Mouse (Mus musculus): ENCODE results near the gene Ctcfl. TPM values are rescaled to one million over a fixed set of nuclear protein-coding genes. Genes with fewer than 3 reads are reported as not detected.

The Ctcfl gene
- polyA plus RNA-seq, 1 experiment from 2014 or later, result not detected

GRCm38 (mm10) chr2:173049231-173049630 lies 70.1 kb downstream of the Ctcfl start:
- Histone ChIP-seq H3K9me3 (ENCODE audit: low read length) (no peaks in the 10 kb centered on the region), H3K9ac (replicated peaks; ENCODE audit: low read depth) (no peak overlapping the region), H3K4me1 (ENCODE audit: insufficient read depth, low read depth, low read length) (no peaks in the 10 kb centered on the region), H3K4me3 (ENCODE audit: low read depth, low read length) (no peak overlapping the region), H3K27me3 (replicated peaks; ENCODE audit: insufficient read depth, low read length) (no peaks in the 10 kb centered on the region), H3K36me3 (ENCODE audit: insufficient read depth, low read length) (no peaks in the 10 kb centered on the region), H3K27ac (ENCODE audit: low read length) (no peak overlapping the region), H3K4me2 (replicated peaks; ENCODE audit: low read depth, low read length) (no peak overlapping the region)
- ATAC-seq, result no peak
- 80% methylated on average over 3 of the region's 3 CpGs for WGBS
- TF ChIP-seq EP300 (IDR thresholded peaks at IDR 0.05), result no peak
- TF ChIP-seq CTCF (IDR thresholded peaks at IDR 0.05), result no peak
- DNase-seq (ENCODE audit: low spot score), result no peak

DNA sequence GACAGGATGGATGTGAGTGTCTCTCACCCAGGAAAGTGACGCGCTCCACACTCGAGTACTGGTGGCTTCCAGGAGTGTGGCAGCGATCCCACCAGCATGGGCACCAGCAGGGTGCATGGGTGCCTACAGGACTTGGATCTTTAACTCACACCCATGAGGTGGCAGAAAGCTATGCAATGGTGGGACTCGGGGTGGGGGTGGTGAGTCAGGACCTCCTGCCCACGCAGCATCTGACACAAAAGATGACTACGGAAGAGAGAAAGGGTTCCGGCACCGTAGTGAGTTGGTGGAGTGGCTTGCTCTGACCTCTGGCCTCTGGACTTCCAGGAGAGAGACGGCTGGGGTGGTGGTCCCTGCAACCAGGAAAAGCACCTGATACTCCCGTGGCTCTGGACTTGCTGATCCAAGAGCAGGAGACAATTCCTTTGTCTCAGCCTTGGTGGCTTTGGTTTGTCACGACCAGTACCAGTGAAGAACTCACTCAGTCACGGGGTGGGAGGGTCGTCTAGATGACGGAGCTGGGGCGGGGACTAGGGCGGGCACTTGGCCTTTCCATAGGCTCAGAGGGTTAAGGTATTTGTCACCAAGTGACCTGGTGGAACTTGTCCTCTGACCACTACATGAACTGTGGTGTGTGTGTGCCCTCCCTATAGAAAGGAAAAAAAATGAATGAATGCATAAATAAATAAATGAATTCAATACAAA lies 71.1 kb downstream of the Ctcfl start:
- Histone ChIP-seq H3K9ac (replicated peaks; ENCODE audit: low read depth) (no peak overlapping the region), H3K4me1 (ENCODE audit: insufficient read depth, low read depth, low read length) (no peaks in the 10 kb centered on the region), H3K4me3 (ENCODE audit: low read depth, low read length) (no peak overlapping the region), H3K27ac (ENCODE audit: low read length) (no peak overlapping the region), H3K27me3 (replicated peaks; ENCODE audit: insufficient read depth, low read length) (no peaks in the 10 kb centered on the region), H3K4me2 (replicated peaks; ENCODE audit: low read depth, low read length) (no peak overlapping the region), H3K36me3 (ENCODE audit: insufficient read depth, low read length) (no peaks in the 10 kb centered on the region), H3K9me3 (ENCODE audit: low read length) (no peaks in the 10 kb centered on the region)
- WGBS, result 52% methylated on average over 17 of the region's 17 CpGs
- no peak for TF ChIP-seq CTCF (IDR thresholded peaks at IDR 0.05)
- no peak for TF ChIP-seq EP300 (IDR thresholded peaks at IDR 0.05)
- ATAC-seq (no peak), DNase-seq (ENCODE audit: low spot score) (no peak)

GRCm38 (mm10) chr2:173047471-173047870 lies 71.9 kb downstream of the Ctcfl start:
- Histone ChIP-seq H3K9me3 (ENCODE audit: low read length) (no peaks in the 10 kb centered on the region), H3K27ac (ENCODE audit: low read length) (no peak overlapping the region), H3K36me3 (ENCODE audit: insufficient read depth, low read length) (no peaks in the 10 kb centered on the region), H3K4me3 (ENCODE audit: low read depth, low read length) (no peak overlapping the region), H3K9ac (replicated peaks; ENCODE audit: low read depth) (no peak overlapping the region), H3K27me3 (replicated peaks; ENCODE audit: insufficient read depth, low read length) (no peaks in the 10 kb centered on the region), H3K4me1 (ENCODE audit: insufficient read depth, low read depth, low read length) (no peaks in the 10 kb centered on the region), H3K4me2 (replicated peaks; ENCODE audit: low read depth, low read length) (no peak overlapping the region)
- TF ChIP-seq CTCF (IDR thresholded peaks at IDR 0.05) (no peak), EP300 (IDR thresholded peaks at IDR 0.05) (no peak)
- ATAC-seq (no peak), DNase-seq (ENCODE audit: low spot score) (no peak)
- WGBS, result 75% methylated on average over 5 of the region's 5 CpGs

DNA sequence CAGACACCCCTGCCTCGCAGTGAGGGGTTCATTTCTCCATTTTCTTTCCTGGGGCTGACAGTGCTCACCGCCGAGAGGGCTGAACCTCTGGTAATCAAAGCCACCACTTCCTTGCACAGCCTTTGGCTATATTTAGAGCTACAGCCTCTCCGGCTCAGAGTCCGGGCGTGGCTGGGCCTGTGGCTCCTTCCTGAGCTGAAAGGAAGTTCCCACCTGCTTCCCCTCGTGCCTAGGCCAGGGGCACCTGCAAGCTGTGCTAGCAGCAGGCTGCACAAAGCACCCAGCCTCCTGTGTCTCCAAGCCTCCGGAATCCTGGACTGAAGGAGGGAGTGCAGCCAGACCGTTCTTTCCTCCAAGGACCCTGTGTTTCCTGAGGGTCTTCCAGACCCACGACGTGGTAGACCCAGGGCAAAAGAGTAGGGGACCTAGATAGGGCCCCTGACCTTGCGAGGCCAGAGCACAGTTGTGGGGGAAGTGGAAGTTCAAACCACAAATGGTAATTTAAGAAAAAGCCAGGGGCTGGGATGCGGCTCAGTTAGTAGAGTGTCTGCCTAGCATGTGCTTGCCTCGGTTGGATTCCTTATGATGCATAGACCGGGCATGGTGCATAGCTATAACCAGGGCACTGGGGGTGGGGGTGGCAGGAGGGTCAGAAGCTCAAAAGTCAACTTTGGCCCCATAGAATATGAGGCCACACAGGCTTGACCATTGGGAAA lies 72.6 kb downstream of the Ctcfl start:
- DNase-seq (ENCODE audit: low spot score) (no peak), ATAC-seq (peak; percentile 22; the same call in 1 of the 2 replicates)
- H3K4me3 ChIP-seq (ENCODE audit: low read depth, low read length), result no peak overlapping the region
- H3K9ac ChIP-seq (replicated peaks; ENCODE audit: low read depth), result no peak overlapping the region
- no peaks in the 10 kb centered on the region for H3K36me3 ChIP-seq (ENCODE audit: insufficient read depth, low read length)
- no peak overlapping the region; the same call in 1 of the 2 replicates for H3K27ac ChIP-seq (ENCODE audit: low read length)
- H3K4me1 ChIP-seq (ENCODE audit: insufficient read depth, low read depth, low read length), result no peaks in the 10 kb centered on the region
- no peaks in the 10 kb centered on the region for H3K27me3 ChIP-seq (replicated peaks; ENCODE audit: insufficient read depth, low read length)
- no peaks in the 10 kb centered on the region for H3K9me3 ChIP-seq (ENCODE audit: low read length)
- TF ChIP-seq CTCF (IDR thresholded peaks at IDR 0.05) (no peak), EP300 (IDR thresholded peaks at IDR 0.05) (no peak)
- 55% methylated on average over 15 of the region's 15 CpGs for WGBS
- H3K4me2 ChIP-seq (replicated peaks; ENCODE audit: low read depth, low read length), result no peak overlapping the region

- Histone ChIP-seq H3K27ac (ENCODE audit: low read length) (no peak overlapping the region), H3K36me3 (ENCODE audit: insufficient read depth, low read length) (no peaks in the 10 kb centered on the region), H3K4me3 (ENCODE audit: low read depth, low read length) (no peak overlapping the region), H3K9me3 (ENCODE audit: low read length) (no peaks in the 10 kb centered on the region), H3K9ac (replicated peaks; ENCODE audit: low read depth) (no peak overlapping the region), H3K4me1 (ENCODE audit: insufficient read depth, low read depth, low read length) (no peaks in the 10 kb centered on the region), H3K4me2 (replicated peaks; ENCODE audit: low read depth, low read length) (no peak overlapping the region), H3K27me3 (replicated peaks; ENCODE audit: insufficient read depth, low read length) (no peaks in the 10 kb centered on the region)
- no peak for DNase-seq (ENCODE audit: low spot score)
- peak; percentile 27; the same call in 1 of the 2 replicates for ATAC-seq
- TF ChIP-seq CTCF (IDR thresholded peaks at IDR 0.05), result no peak
- TF ChIP-seq EP300 (IDR thresholded peaks at IDR 0.05), result no peak
- 60% methylated on average over 17 of the region's 18 CpGs for WGBS
Measured at GRCm38 (mm10) chr2:173044198-173044970, 74.9 kb downstream of the Ctcfl start.

Other genes with a start within 250 kb of the Ctcfl start
- gene Bmp7, start 179.2 kb downstream of the Ctcfl start, polyA plus RNA-seq (2015; fragmentation: Nextera tagmentation; extraction: Ambion mirVana), result 1.1 and 1.7 TPM in 2 replicates
- gene Spo11, start 141.8 kb downstream of the Ctcfl start, polyA plus RNA-seq (2015; fragmentation: Nextera tagmentation; extraction: Ambion mirVana), result not detected in 2 replicates
- gene Rae1, start 119.4 kb downstream of the Ctcfl start, polyA plus RNA-seq (2015; fragmentation: Nextera tagmentation; extraction: Ambion mirVana), result 64.3 and 68.6 TPM in 2 replicates
- 12.8 and 15.2 TPM in 2 replicates for gene Rbm38, start 99.0 kb downstream of the Ctcfl start, polyA plus RNA-seq (2015; fragmentation: Nextera tagmentation; extraction: Ambion mirVana)
- 0.08 and 0.10 TPM in 2 replicates for gene Pck1, start 33.5 kb upstream of the Ctcfl start, polyA plus RNA-seq (2015; fragmentation: Nextera tagmentation; extraction: Ambion mirVana)
- 1.1 and 2.5 TPM in 2 replicates for gene Zbp1, start 99.4 kb upstream of the Ctcfl start, polyA plus RNA-seq (2015; fragmentation: Nextera tagmentation; extraction: Ambion mirVana)
- 9.8 and 11.1 TPM in 2 replicates for gene Pmepa1, start 157.0 kb upstream of the Ctcfl start, polyA plus RNA-seq (2015; fragmentation: Nextera tagmentation; extraction: Ambion mirVana)